Mouse (Mus musculus): Measurements from ENCODE around the gene Fam178b. TPM values are rescaled to one million over a fixed set of nuclear protein-coding genes. Genes with fewer than 3 reads are reported as not detected.
"Not testable (repeated sequence)": the region's sequence is repeated elsewhere in the genome, so short reads cannot be mapped to it uniquely, and the experiment has no call there.

The Fam178b gene
- polyA plus RNA-seq, 1 experiment = 9.8 TPM

- Histone ChIP-seq H3K9me3 (replicated peaks; ENCODE audit: control insufficient read depth, insufficient read depth, low read length, poor library complexity, severe bottlenecking) (no peaks in the 10 kb centered on the region), H3K4me1 (ENCODE audit: control insufficient read depth, insufficient read depth, low read length) (peaks cover 1% of the 10 kb centered on the region), H3K27me3 (ENCODE audit: control insufficient read depth, insufficient read depth, low read length, poor library complexity, severe bottlenecking) (no peaks in the 10 kb centered on the region), H3K4me3 (ENCODE audit: low read depth, low read length) (no peak overlapping the region), H3K27ac (ENCODE audit: insufficient read depth, low read length) (no peak overlapping the region), H3K36me3 (ENCODE audit: control insufficient read depth, insufficient read depth, low read length, poor library complexity, severe bottlenecking) (no peaks in the 10 kb centered on the region), H3K9ac (ENCODE audit: low read depth, poor library complexity, severe bottlenecking) (no peak overlapping the region)
- TF ChIP-seq EP300 (IDR thresholded peaks at IDR 0.05; ENCODE audit: insufficient read depth, low read depth, low read length) = no peak
- TF ChIP-seq CTCF (IDR thresholded peaks at IDR 0.05; ENCODE audit: low read depth, low read length) = no peak
- no peak for TF ChIP-seq POLR2A (IDR thresholded peaks at IDR 0.05; ENCODE audit: insufficient read depth, low read length)
Measured at GRCm38 (mm10) chr1:36628585-36628984, 54.4 kb downstream of the Fam178b start.

- no peaks in the 10 kb centered on the region for H3K27me3 ChIP-seq (ENCODE audit: control insufficient read depth, insufficient read depth, low read length, poor library complexity, severe bottlenecking)
- no peak overlapping the region for H3K4me3 ChIP-seq (ENCODE audit: low read depth, low read length)
- H3K4me1 ChIP-seq (ENCODE audit: control insufficient read depth, insufficient read depth, low read length) = no peaks in the 10 kb centered on the region
- 0 out of 2 replicates have a peak, but pooled peaks cover 3% of the 10 kb centered on the region for H3K36me3 ChIP-seq (ENCODE audit: control insufficient read depth, insufficient read depth, low read length, poor library complexity, severe bottlenecking)
- H3K9me3 ChIP-seq (replicated peaks; ENCODE audit: control insufficient read depth, insufficient read depth, low read length, poor library complexity, severe bottlenecking) = no peaks in the 10 kb centered on the region
- H3K9ac ChIP-seq (ENCODE audit: low read depth, poor library complexity, severe bottlenecking) = no peak overlapping the region
- no peak for TF ChIP-seq POLR2A (IDR thresholded peaks at IDR 0.05; ENCODE audit: insufficient read depth, low read length)
- H3K27ac ChIP-seq (ENCODE audit: insufficient read depth, low read length) = no peak overlapping the region
Measured at GRCm38 (mm10) chr1:36625442-36625841, 57.5 kb downstream of the Fam178b start.

GRCm38 (mm10) chr1:36615958-36616357 lies 67.0 kb downstream of the Fam178b start:
- H3K27me3 ChIP-seq (ENCODE audit: control insufficient read depth, insufficient read depth, low read length, poor library complexity, severe bottlenecking); H3K27ac ChIP-seq (ENCODE audit: insufficient read depth, low read length); H3K4me3 ChIP-seq (ENCODE audit: low read depth, low read length); H3K9me3 ChIP-seq (replicated peaks; ENCODE audit: control insufficient read depth, insufficient read depth, low read length, poor library complexity, severe bottlenecking); H3K9ac ChIP-seq (ENCODE audit: low read depth, poor library complexity, severe bottlenecking); H3K36me3 ChIP-seq (ENCODE audit: control insufficient read depth, insufficient read depth, low read length, poor library complexity, severe bottlenecking): not testable (repeated sequence)
- H3K4me1 ChIP-seq (ENCODE audit: control insufficient read depth, insufficient read depth, low read length) = peaks cover 11% of the 10 kb centered on the region
- TF ChIP-seq CTCF (IDR thresholded peaks at IDR 0.05; ENCODE audit: low read depth, low read length) = peak; percentile 59

- Histone ChIP-seq H3K9me3 (replicated peaks; ENCODE audit: control insufficient read depth, insufficient read depth, low read length, poor library complexity, severe bottlenecking) (no peaks in the 10 kb centered on the region), H3K4me3 (ENCODE audit: low read depth, low read length) (no peak overlapping the region), H3K4me1 (ENCODE audit: control insufficient read depth, insufficient read depth, low read length) (peaks cover 11% of the 10 kb centered on the region), H3K27me3 (ENCODE audit: control insufficient read depth, insufficient read depth, low read length, poor library complexity, severe bottlenecking) (no peaks in the 10 kb centered on the region), H3K9ac (ENCODE audit: low read depth, poor library complexity, severe bottlenecking) (no peak overlapping the region), H3K36me3 (ENCODE audit: control insufficient read depth, insufficient read depth, low read length, poor library complexity, severe bottlenecking) (no peaks in the 10 kb centered on the region), H3K27ac (ENCODE audit: insufficient read depth, low read length) (no peak overlapping the region; the same call in 1 of the 2 replicates)
- TF ChIP-seq CTCF (IDR thresholded peaks at IDR 0.05; ENCODE audit: low read depth, low read length) = no peak
- no peak for TF ChIP-seq POLR2A (IDR thresholded peaks at IDR 0.05; ENCODE audit: insufficient read depth, low read length)
- TF ChIP-seq EP300 (IDR thresholded peaks at IDR 0.05; ENCODE audit: insufficient read depth, low read depth, low read length) = no peak
Measured at GRCm38 (mm10) chr1:36615188-36615587, 67.8 kb downstream of the Fam178b start.

GRCm38 (mm10) chr1:36614584-36614983 lies 68.4 kb downstream of the Fam178b start:
- Histone ChIP-seq H3K4me3 (ENCODE audit: low read depth, low read length) (no peak overlapping the region), H3K4me1 (ENCODE audit: control insufficient read depth, insufficient read depth, low read length) (peaks cover 11% of the 10 kb centered on the region), H3K27me3 (ENCODE audit: control insufficient read depth, insufficient read depth, low read length, poor library complexity, severe bottlenecking) (no peaks in the 10 kb centered on the region), H3K9me3 (replicated peaks; ENCODE audit: control insufficient read depth, insufficient read depth, low read length, poor library complexity, severe bottlenecking) (no peaks in the 10 kb centered on the region), H3K9ac (ENCODE audit: low read depth, poor library complexity, severe bottlenecking) (no peak overlapping the region), H3K36me3 (ENCODE audit: control insufficient read depth, insufficient read depth, low read length, poor library complexity, severe bottlenecking) (no peaks in the 10 kb centered on the region), H3K27ac (ENCODE audit: insufficient read depth, low read length) (peak overlapping the region; percentile 58)
- TF ChIP-seq POLR2A (IDR thresholded peaks at IDR 0.05; ENCODE audit: insufficient read depth, low read length) (no peak), CTCF (IDR thresholded peaks at IDR 0.05; ENCODE audit: low read depth, low read length) (no peak), EP300 (IDR thresholded peaks at IDR 0.05; ENCODE audit: insufficient read depth, low read depth, low read length) (no peak)

GRCm38 (mm10) chr1:36613374-36613895 lies 69.5 kb downstream of the Fam178b start:
- no peak overlapping the region for H3K9ac ChIP-seq (ENCODE audit: low read depth, poor library complexity, severe bottlenecking)
- TF ChIP-seq CTCF (IDR thresholded peaks at IDR 0.05; ENCODE audit: low read depth, low read length) (no peak), POLR2A (IDR thresholded peaks at IDR 0.05; ENCODE audit: insufficient read depth, low read length) (no peak), EP300 (IDR thresholded peaks at IDR 0.05; ENCODE audit: insufficient read depth, low read depth, low read length) (peak; percentile 58; the same call in 1 of the 2 replicates)
- no peak overlapping the region for H3K4me3 ChIP-seq (ENCODE audit: low read depth, low read length)
- no peaks in the 10 kb centered on the region for H3K9me3 ChIP-seq (replicated peaks; ENCODE audit: control insufficient read depth, insufficient read depth, low read length, poor library complexity, severe bottlenecking)
- peaks cover 11% of the 10 kb centered on the region for H3K4me1 ChIP-seq (ENCODE audit: control insufficient read depth, insufficient read depth, low read length)
- H3K27ac ChIP-seq (ENCODE audit: insufficient read depth, low read length) = no peak overlapping the region; the same call in 1 of the 2 replicates
- H3K36me3 ChIP-seq (ENCODE audit: control insufficient read depth, insufficient read depth, low read length, poor library complexity, severe bottlenecking) = no peaks in the 10 kb centered on the region
- H3K27me3 ChIP-seq (ENCODE audit: control insufficient read depth, insufficient read depth, low read length, poor library complexity, severe bottlenecking) = no peaks in the 10 kb centered on the region
